Mouse (Mus musculus): ENCODE data around the gene Dpp8.
"Not testable (repeated sequence)": the region's sequence is repeated elsewhere in the genome, so short reads cannot be mapped to it uniquely, and the experiment has no call there.

Dpp8 gene

GRCm38 (mm10) chr9:65021887-65022579 lies 10.2 kb upstream of the Dpp8 start:
- no peak for DNase-seq (ENCODE audit: low read depth, low spot score)

GRCm38 (mm10) chr9:65022580-65023135 lies 9.6 kb upstream of the Dpp8 start:
- peak; percentile 25 for DNase-seq (ENCODE audit: low read depth, low spot score)

- DNase-seq (ENCODE audit: low read depth, low spot score): no peak
These were observed 8.8 kb upstream of the Dpp8 start for GRCm38 (mm10) chr9:65023447-65023846.

GRCm38 (mm10) chr9:65027241-65027640 lies 5.0 kb upstream of the Dpp8 start:
- no peak for DNase-seq (ENCODE audit: low read depth, low spot score)

- no peak for DNase-seq (ENCODE audit: low read depth, low spot score)
These were observed 3.9 kb upstream of the Dpp8 start for GRCm38 (mm10) chr9:65028313-65028712.

- DNase-seq (ENCODE audit: low read depth, low spot score): not testable (repeated sequence)
These were observed 859 bp upstream of the Dpp8 start for GRCm38 (mm10) chr9:65031355-65031754.

GRCm38 (mm10) chr9:65031894-65032268 lies 333 bp upstream of the Dpp8 start:
- DNase-seq (ENCODE audit: low read depth, low spot score): no peak

GRCm38 (mm10) chr9:65036456-65036855 lies 4.2 kb downstream of the Dpp8 start:
- peak; percentile 52 for DNase-seq (ENCODE audit: low read depth, low spot score)

GRCm38 (mm10) chr9:65036861-65037260 lies 4.6 kb downstream of the Dpp8 start:
- DNase-seq (ENCODE audit: low read depth, low spot score): no peak

GRCm38 (mm10) chr9:65041430-65041829 lies 9.2 kb downstream of the Dpp8 start:
- DNase-seq (ENCODE audit: low read depth, low spot score): peak; percentile 25

GRCm38 (mm10) chr9:65046993-65047392 lies 14.8 kb downstream of the Dpp8 start:
- no peak for DNase-seq (ENCODE audit: low read depth, low spot score)

- DNase-seq (ENCODE audit: low read depth, low spot score): no peak
These were observed 17.2 kb downstream of the Dpp8 start for GRCm38 (mm10) chr9:65049422-65049821.

GRCm38 (mm10) chr9:65050981-65051380 lies 18.8 kb downstream of the Dpp8 start:
- no peak for DNase-seq (ENCODE audit: low read depth, low spot score)

- DNase-seq (ENCODE audit: low read depth, low spot score): no peak
These were observed 32.0 kb downstream of the Dpp8 start for GRCm38 (mm10) chr9:65064251-65064650.

- no peak for DNase-seq (ENCODE audit: low read depth, low spot score)
These were observed 38.4 kb downstream of the Dpp8 start for GRCm38 (mm10) chr9:65070587-65070986.

- no peak for DNase-seq (ENCODE audit: low read depth, low spot score)
These were observed 41.3 kb downstream of the Dpp8 start for GRCm38 (mm10) chr9:65073555-65073954.

GRCm38 (mm10) chr9:65074251-65074650 lies 42.0 kb downstream of the Dpp8 start:
- no peak for DNase-seq (ENCODE audit: low read depth, low spot score)

GRCm38 (mm10) chr9:65074855-65075493 lies 42.8 kb downstream of the Dpp8 start:
- DNase-seq (ENCODE audit: low read depth, low spot score): no peak

GRCm38 (mm10) chr9:65077536-65077935 lies 45.3 kb downstream of the Dpp8 start:
- no peak for DNase-seq (ENCODE audit: low read depth, low spot score)

- DNase-seq (ENCODE audit: low read depth, low spot score): not testable (repeated sequence)
These were observed 47.9 kb downstream of the Dpp8 start for GRCm38 (mm10) chr9:65080141-65080540.

- DNase-seq (ENCODE audit: low read depth, low spot score): no peak
These were observed 51.0 kb downstream of the Dpp8 start for GRCm38 (mm10) chr9:65083075-65083765.

- DNase-seq (ENCODE audit: low read depth, low spot score): peak; percentile 17
These were observed 52.1 kb downstream of the Dpp8 start for GRCm38 (mm10) chr9:65084198-65084807.
